Mouse (Mus musculus) lung, postnatal 0 days (tissue): ENCODE measurements around the gene Fam149a.

Experiments used
- CTCF ChIP-seq: IDR thresholded peaks from 2 replicates; pipeline ENCODE4 v1.5.1; 2016; ENCODE audit warnings: antibody characterized with exemption, mild to moderate bottlenecking
- EP300 ChIP-seq: IDR thresholded peaks from 2 replicates; pipeline ENCODE4 v1.6.1; 2016; ENCODE audit warnings: antibody characterized with exemption, mild to moderate bottlenecking, control low read depth

- TF ChIP-seq EP300 (no peak), CTCF (no peak)
Observed at GRCm38 (mm10) chr8:45295276-45295675, 86.8 kb downstream of the Fam149a start.
